Mouse (Mus musculus): Measurements from ENCODE around the gene Samhd1. TPM values are rescaled to one million over a fixed set of nuclear protein-coding genes. Genes with fewer than 3 reads are reported as not detected.

Samhd1 gene
- polyA plus RNA-seq, 1 experiment from 2014 or later = 32.7 TPM

- Histone ChIP-seq H3K4me1 (ENCODE audit: control insufficient read depth, insufficient read depth, low read length) (no peaks in the 10 kb centered on the region), H3K36me3 (ENCODE audit: control insufficient read depth, insufficient read depth, low read length) (peaks cover 28% of the 10 kb centered on the region; the same call in 1 of the 2 replicates), H3K4me2 (replicated peaks; ENCODE audit: low read depth, low read length) (no peak overlapping the region), H3K27ac (ENCODE audit: low read depth, low read length) (no peak overlapping the region), H3K9ac (ENCODE audit: low read depth, low read length) (no peak overlapping the region), H3K27me3 (ENCODE audit: control insufficient read depth, insufficient read depth, low read length) (no peaks in the 10 kb centered on the region), H3K9me3 (ENCODE audit: control insufficient read depth, low read length) (no peaks in the 10 kb centered on the region), H3K4me3 (ENCODE audit: low read length) (no peak overlapping the region)
- 93% methylated on average over 8 of the region's 8 CpGs for WGBS
- no peak for ATAC-seq (ENCODE audit: low FRiP score, low TSS enrichment)
Measured at GRCm38 (mm10) chr2:157121766-157122165, 13.3 kb downstream of the Samhd1 start.

GRCm38 (mm10) chr2:157119075-157119474 is 16.0 kb downstream of the Samhd1 start:
- peaks cover 44% of the 10 kb centered on the region for H3K36me3 ChIP-seq (ENCODE audit: control insufficient read depth, insufficient read depth, low read length)
- H3K4me1 ChIP-seq (ENCODE audit: control insufficient read depth, insufficient read depth, low read length) = no peaks in the 10 kb centered on the region
- no peaks in the 10 kb centered on the region for H3K9me3 ChIP-seq (ENCODE audit: control insufficient read depth, low read length)
- H3K4me2 ChIP-seq (replicated peaks; ENCODE audit: low read depth, low read length) = no peak overlapping the region
- no peak overlapping the region for H3K4me3 ChIP-seq (ENCODE audit: low read length)
- ATAC-seq (ENCODE audit: low FRiP score, low TSS enrichment) = no peak
- H3K9ac ChIP-seq (ENCODE audit: low read depth, low read length) = no peak overlapping the region
- H3K27me3 ChIP-seq (ENCODE audit: control insufficient read depth, insufficient read depth, low read length) = no peaks in the 10 kb centered on the region
- no peak overlapping the region for H3K27ac ChIP-seq (ENCODE audit: low read depth, low read length)
- 70% methylated on average over 3 of the region's 3 CpGs for WGBS

GRCm38 (mm10) chr2:157118556-157118955 is 16.5 kb downstream of the Samhd1 start:
- Histone ChIP-seq H3K36me3 (ENCODE audit: control insufficient read depth, insufficient read depth, low read length) (peaks cover 48% of the 10 kb centered on the region), H3K9ac (ENCODE audit: low read depth, low read length) (no peak overlapping the region), H3K4me1 (ENCODE audit: control insufficient read depth, insufficient read depth, low read length) (no peaks in the 10 kb centered on the region), H3K4me3 (ENCODE audit: low read length) (no peak overlapping the region), H3K4me2 (replicated peaks; ENCODE audit: low read depth, low read length) (no peak overlapping the region), H3K9me3 (ENCODE audit: control insufficient read depth, low read length) (no peaks in the 10 kb centered on the region), H3K27ac (ENCODE audit: low read depth, low read length) (no peak overlapping the region), H3K27me3 (ENCODE audit: control insufficient read depth, insufficient read depth, low read length) (no peaks in the 10 kb centered on the region)
- ATAC-seq (ENCODE audit: low FRiP score, low TSS enrichment) = no peak
- WGBS = 81% methylated on average over 4 of the region's 4 CpGs

- no peak overlapping the region for H3K27ac ChIP-seq (ENCODE audit: low read depth, low read length)
- H3K4me3 ChIP-seq (ENCODE audit: low read length) = no peak overlapping the region
- no peaks in the 10 kb centered on the region for H3K27me3 ChIP-seq (ENCODE audit: control insufficient read depth, insufficient read depth, low read length)
- no peak for ATAC-seq (ENCODE audit: low FRiP score, low TSS enrichment)
- H3K9ac ChIP-seq (ENCODE audit: low read depth, low read length) = no peak overlapping the region
- no peaks in the 10 kb centered on the region for H3K9me3 ChIP-seq (ENCODE audit: control insufficient read depth, low read length)
- no peaks in the 10 kb centered on the region for H3K4me1 ChIP-seq (ENCODE audit: control insufficient read depth, insufficient read depth, low read length)
- H3K4me2 ChIP-seq (replicated peaks; ENCODE audit: low read depth, low read length) = no peak overlapping the region
- WGBS = 21% methylated on average over 3 of the region's 3 CpGs
- H3K36me3 ChIP-seq (ENCODE audit: control insufficient read depth, insufficient read depth, low read length) = peaks cover 48% of the 10 kb centered on the region
Measured at GRCm38 (mm10) chr2:157116964-157117363, 18.1 kb downstream of the Samhd1 start.

- 90% methylated on average over 4 of the region's 4 CpGs for WGBS
Measured at GRCm38 (mm10) chr2:157108236-157108635, 26.8 kb downstream of the Samhd1 start.

GRCm38 (mm10) chr2:157104454-157104853 is 30.6 kb downstream of the Samhd1 start:
- 86% methylated on average over 8 of the region's 8 CpGs for WGBS
- ATAC-seq (ENCODE audit: low FRiP score, low TSS enrichment) = no peak
- Histone ChIP-seq H3K4me3 (ENCODE audit: low read length) (no peak overlapping the region), H3K9ac (ENCODE audit: low read depth, low read length) (no peak overlapping the region), H3K4me1 (ENCODE audit: control insufficient read depth, insufficient read depth, low read length) (peaks cover 5% of the 10 kb centered on the region; the same call in 1 of the 2 replicates), H3K4me2 (replicated peaks; ENCODE audit: low read depth, low read length) (no peak overlapping the region), H3K27ac (ENCODE audit: low read depth, low read length) (peak overlapping the region; percentile 26; the same call in 1 of the 2 replicates), H3K27me3 (ENCODE audit: control insufficient read depth, insufficient read depth, low read length) (no peaks in the 10 kb centered on the region), H3K36me3 (ENCODE audit: control insufficient read depth, insufficient read depth, low read length) (peaks cover 23% of the 10 kb centered on the region; the same call in 1 of the 2 replicates), H3K9me3 (ENCODE audit: control insufficient read depth, low read length) (no peaks in the 10 kb centered on the region)

More at GRCm38 (mm10) chr2:157108236-157108635, 26.8 kb downstream of the Samhd1 start:
- H3K27me3 ChIP-seq (ENCODE audit: control insufficient read depth, insufficient read depth, low read length) = no peaks in the 10 kb centered on the region
- ATAC-seq (ENCODE audit: low FRiP score, low TSS enrichment) = no peak
- no peak overlapping the region for H3K4me3 ChIP-seq (ENCODE audit: low read length)
- no peaks in the 10 kb centered on the region for H3K9me3 ChIP-seq (ENCODE audit: control insufficient read depth, low read length)
- no peak overlapping the region for H3K4me2 ChIP-seq (replicated peaks; ENCODE audit: low read depth, low read length)
- peaks cover 38% of the 10 kb centered on the region for H3K36me3 ChIP-seq (ENCODE audit: control insufficient read depth, insufficient read depth, low read length)
- H3K4me1 ChIP-seq (ENCODE audit: control insufficient read depth, insufficient read depth, low read length) = no peaks in the 10 kb centered on the region
- no peak overlapping the region for H3K27ac ChIP-seq (ENCODE audit: low read depth, low read length)
- H3K9ac ChIP-seq (ENCODE audit: low read depth, low read length) = no peak overlapping the region

- no peak for ATAC-seq (ENCODE audit: low FRiP score, low TSS enrichment)
- peaks cover 10% of the 10 kb centered on the region; the same call in 1 of the 2 replicates for H3K36me3 ChIP-seq (ENCODE audit: control insufficient read depth, insufficient read depth, low read length)
- WGBS = 55% methylated on average over 2 of the region's 2 CpGs
Measured at GRCm38 (mm10) chr2:157102256-157102655, 32.8 kb downstream of the Samhd1 start.

GRCm38 (mm10) chr2:157101650-157102049 is 33.4 kb downstream of the Samhd1 start:
- ATAC-seq (ENCODE audit: low FRiP score, low TSS enrichment) = no peak
- H3K4me2 ChIP-seq (replicated peaks; ENCODE audit: low read depth, low read length) = no peak overlapping the region
- no peaks in the 10 kb centered on the region for H3K27me3 ChIP-seq (ENCODE audit: control insufficient read depth, insufficient read depth, low read length)
- H3K4me3 ChIP-seq (ENCODE audit: low read length) = no peak overlapping the region
- WGBS = 92% methylated on average over 9 of the region's 9 CpGs
- no peaks in the 10 kb centered on the region for H3K9me3 ChIP-seq (ENCODE audit: control insufficient read depth, low read length)
- no peak overlapping the region for H3K9ac ChIP-seq (ENCODE audit: low read depth, low read length)
- H3K27ac ChIP-seq (ENCODE audit: low read depth, low read length) = no peak overlapping the region
- H3K4me1 ChIP-seq (ENCODE audit: control insufficient read depth, insufficient read depth, low read length) = peaks cover 5% of the 10 kb centered on the region; the same call in 1 of the 2 replicates
- H3K36me3 ChIP-seq (ENCODE audit: control insufficient read depth, insufficient read depth, low read length) = peaks cover 10% of the 10 kb centered on the region; the same call in 1 of the 2 replicates

More at GRCm38 (mm10) chr2:157102256-157102655, 32.8 kb downstream of the Samhd1 start:
- Histone ChIP-seq H3K9me3 (ENCODE audit: control insufficient read depth, low read length) (no peaks in the 10 kb centered on the region), H3K4me1 (ENCODE audit: control insufficient read depth, insufficient read depth, low read length) (peaks cover 5% of the 10 kb centered on the region; the same call in 1 of the 2 replicates), H3K27me3 (ENCODE audit: control insufficient read depth, insufficient read depth, low read length) (no peaks in the 10 kb centered on the region), H3K27ac (ENCODE audit: low read depth, low read length) (no peak overlapping the region), H3K9ac (ENCODE audit: low read depth, low read length) (no peak overlapping the region), H3K4me2 (replicated peaks; ENCODE audit: low read depth, low read length) (no peak overlapping the region), H3K4me3 (ENCODE audit: low read length) (no peak overlapping the region)

- Histone ChIP-seq H3K4me2 (replicated peaks; ENCODE audit: low read depth, low read length) (no peak overlapping the region), H3K27ac (ENCODE audit: low read depth, low read length) (0 out of 2 replicates have a peak overlapping the region, but pooled peaks have one; percentile 5), H3K27me3 (ENCODE audit: control insufficient read depth, insufficient read depth, low read length) (no peaks in the 10 kb centered on the region), H3K9me3 (ENCODE audit: control insufficient read depth, low read length) (no peaks in the 10 kb centered on the region), H3K4me3 (ENCODE audit: low read length) (no peak overlapping the region), H3K36me3 (ENCODE audit: control insufficient read depth, insufficient read depth, low read length) (peaks cover 5% of the 10 kb centered on the region; the same call in 1 of the 2 replicates), H3K9ac (ENCODE audit: low read depth, low read length) (no peak overlapping the region), H3K4me1 (ENCODE audit: control insufficient read depth, insufficient read depth, low read length) (peaks cover 5% of the 10 kb centered on the region; the same call in 1 of the 2 replicates)
- WGBS = 33% methylated on average over 12 of the region's 12 CpGs
- ATAC-seq (ENCODE audit: low FRiP score, low TSS enrichment) = peak; percentile 3; the same call in 1 of the 2 replicates
Measured at GRCm38 (mm10) chr2:157100319-157100605, 34.8 kb downstream of the Samhd1 start.

Measured in kidney, embryonic 14.5 days (tissue).